Mouse (Mus musculus) ES-CJ7 (cell line): ENCODE measurements around the gene Pi4k2a.
"Not testable (repeated sequence)": the region's sequence is repeated elsewhere in the genome, so short reads cannot be mapped to it uniquely, and the experiment has no call there.

Experiments used
- DNase-seq: peaks from one replicate; pipeline ENCODE4 v3.0.0; 2011; ENCODE audit warnings: low read depth, low spot score

Gene Pi4k2a

GRCm38 (mm10) chr19:42079950-42080349 lies 10.3 kb upstream of the Pi4k2a start:
- DNase-seq, result no peak

GRCm38 (mm10) chr19:42080469-42080868 lies 9.8 kb upstream of the Pi4k2a start:
- no peak for DNase-seq

GRCm38 (mm10) chr19:42081613-42082012 lies 8.7 kb upstream of the Pi4k2a start:
- not testable (repeated sequence) for DNase-seq

GRCm38 (mm10) chr19:42085690-42086089 lies 4.6 kb upstream of the Pi4k2a start:
- DNase-seq, result no peak

- peak; percentile 92 for DNase-seq
Observed at GRCm38 (mm10) chr19:42086166-42086565, 4.1 kb upstream of the Pi4k2a start, which contains the start of gene Morn4. Gene Morn4 (minus strand): TSS chr19:42086357.

GRCm38 (mm10) chr19:42089103-42089747 lies 1.0 kb upstream of the Pi4k2a start:
- DNase-seq, result peak; percentile 89

- peak; percentile 41 for DNase-seq
Observed at GRCm38 (mm10) chr19:42090637-42091141, 419 bp downstream of the Pi4k2a start.

GRCm38 (mm10) chr19:42099406-42099805 lies 9.1 kb downstream of the Pi4k2a start:
- no peak for DNase-seq

- DNase-seq, result no peak
Observed at GRCm38 (mm10) chr19:42104681-42105080, 14.4 kb downstream of the Pi4k2a start.

GRCm38 (mm10) chr19:42115783-42116335 lies 25.6 kb downstream of the Pi4k2a start:
- no peak for DNase-seq

GRCm38 (mm10) chr19:42118142-42118541 lies 27.9 kb downstream of the Pi4k2a start:
- DNase-seq, result no peak

- DNase-seq, result no peak
Observed at GRCm38 (mm10) chr19:42118596-42118995, 28.3 kb downstream of the Pi4k2a start.

- DNase-seq, result no peak
Observed at GRCm38 (mm10) chr19:42120451-42120850, 30.2 kb downstream of the Pi4k2a start.

GRCm38 (mm10) chr19:42124684-42125083 lies 34.4 kb downstream of the Pi4k2a start:
- DNase-seq, result no peak

- no peak for DNase-seq
Observed at GRCm38 (mm10) chr19:42125501-42126218, 35.4 kb downstream of the Pi4k2a start.

GRCm38 (mm10) chr19:42126219-42126605 lies 35.9 kb downstream of the Pi4k2a start:
- DNase-seq, result no peak

GRCm38 (mm10) chr19:42127024-42127423 lies 36.8 kb downstream of the Pi4k2a start:
- DNase-seq, result no peak

- DNase-seq, result no peak
Observed at GRCm38 (mm10) chr19:42128052-42128740, 37.9 kb downstream of the Pi4k2a start.

GRCm38 (mm10) chr19:42128787-42129508 lies 38.7 kb downstream of the Pi4k2a start, which contains the start of gene Avpi1:
Gene Avpi1 (minus strand): TSS chr19:42129059.
- peak; percentile 100 for DNase-seq

GRCm38 (mm10) chr19:42129509-42130293 lies 39.4 kb downstream of the Pi4k2a start:
- peak; percentile 64 for DNase-seq

- DNase-seq, result no peak
Observed at GRCm38 (mm10) chr19:42130294-42130606, 40.0 kb downstream of the Pi4k2a start.
